Mouse (Mus musculus) cerebellum, adult 2 months (tissue): Measurements from ENCODE around the gene Setd1a. TPM values are rescaled to one million over a fixed set of nuclear protein-coding genes. Genes with fewer than 3 reads are reported as not detected.

Experiments
- DNase-seq, 2 experiments: peaks; one replicate each; pipeline ENCODE4 v3.0.0; 2021
- H3K27ac ChIP-seq: fragments of 200-500 bp; 2 replicates; pipeline ENCODE4 v1.5.1; 2012; ENCODE audit warnings: low read length, control low read depth, inconsistent platforms; ENCODE audit not compliant: insufficient read depth
- H3K27me3 ChIP-seq: fragments of 200-500 bp; 2 replicates; pipeline ENCODE4 v1.6.1; 2012; ENCODE audit warnings: inconsistent platforms, mild to moderate bottlenecking, low read length, moderate library complexity; ENCODE audit not compliant: control insufficient read depth, insufficient read depth
- H3K4me1 ChIP-seq: fragments of 200-500 bp; 2 replicates; pipeline ENCODE4 v1.6.1; 2011; ENCODE audit warnings: low read length; ENCODE audit not compliant: control insufficient read depth, insufficient read depth
- H3K4me3 ChIP-seq: fragments of 200-500 bp; replicated peaks from 2 replicates; pipeline ENCODE3; 2011; ENCODE audit warnings: mild to moderate bottlenecking, low read depth, low read length, control low read depth; ENCODE audit not compliant: insufficient read depth
- CTCF ChIP-seq: fragments of 200-500 bp; IDR thresholded peaks from 2 replicates; pipeline ENCODE4 v1.5.1; 2011; ENCODE audit warnings: low read depth, mild to moderate bottlenecking, control low read depth, low read length, moderate library complexity, borderline replicate concordance; ENCODE audit not compliant: insufficient read depth
- POLR2A ChIP-seq: fragments of 200-500 bp; IDR thresholded peaks from 2 replicates; pipeline ENCODE4 v1.6.1; 2011; ENCODE audit warnings: low read length, control low read depth, borderline replicate concordance; ENCODE audit not compliant: insufficient read depth
- WGBS: fragments of 180-500 bp; shearing (Covaris S2); methylation state at CpG from one replicate; pipeline ENCODE4 v1.1.7; 2018; 5-methylcytosine and 5-hydroxymethylcytosine counted together
- polyA plus RNA-seq: library from polyadenylated mRNA; depleted of rRNA; stranded (reverse); fragments of >200 nt; gene quantifications from 2 replicates; pipeline ENCODE4 v1.2.3, GENCODE M21; 2012

Setd1a gene
- polyA plus RNA-seq, 1 experiment = 23.1 TPM

GRCm38 (mm10) chr7:127810650-127811049, 34.2 kb downstream of the Setd1a start:
- TF ChIP-seq POLR2A (no peak), CTCF (no peak)
- no peaks in the 10 kb centered on the region for H3K27me3 ChIP-seq
- DNase-seq = no peak
- WGBS = 72% methylated on average over 10 of the region's 10 CpGs
- peaks cover 34% of the 10 kb centered on the region for H3K4me1 ChIP-seq
- no peak overlapping the region for H3K4me3 ChIP-seq
- no peak overlapping the region for H3K27ac ChIP-seq

GRCm38 (mm10) chr7:127811240-127811639, 34.8 kb downstream of the Setd1a start:
- Histone ChIP-seq H3K27ac (no peak overlapping the region), H3K4me3 (no peak overlapping the region), H3K27me3 (no peaks in the 10 kb centered on the region), H3K4me1 (peaks cover 39% of the 10 kb centered on the region)
- no peak for DNase-seq
- TF ChIP-seq CTCF (no peak), POLR2A (no peak)
- 41% methylated on average over 4 of the region's 4 CpGs for WGBS

DNA sequence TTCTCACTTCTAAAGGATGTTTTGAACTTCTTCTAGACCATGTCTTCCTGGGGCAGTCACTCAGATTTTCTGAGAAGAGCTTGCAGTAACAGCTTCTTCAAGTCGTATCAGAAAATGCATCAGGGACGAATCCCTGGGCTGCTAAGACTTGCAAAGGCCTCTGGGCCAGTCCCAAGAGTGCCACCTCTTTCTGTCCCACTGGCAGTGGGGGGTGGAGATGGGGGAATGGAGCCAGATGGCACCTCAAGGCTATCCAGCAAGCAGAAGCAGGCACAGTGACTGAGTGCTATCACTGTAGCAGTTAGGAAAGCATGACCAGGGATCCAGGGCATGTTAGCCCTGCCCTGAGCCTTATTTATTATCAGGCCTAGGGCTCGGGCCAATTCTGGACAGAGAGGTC, 35.8 kb downstream of the Setd1a start:
- peak overlapping the region; percentile 34; the same call in 1 of the 2 replicates for H3K27ac ChIP-seq
- H3K4me1 ChIP-seq = peaks cover 44% of the 10 kb centered on the region
- no peaks in the 10 kb centered on the region for H3K27me3 ChIP-seq
- TF ChIP-seq CTCF = no peak
- no peak for TF ChIP-seq POLR2A
- no peak overlapping the region for H3K4me3 ChIP-seq
- DNase-seq = peak; percentile 62 to 69
- WGBS = 25% methylated on average over 3 of the region's 3 CpGs

- no peak for TF ChIP-seq POLR2A
- TF ChIP-seq CTCF = no peak
- peaks cover 52% of the 10 kb centered on the region for H3K4me1 ChIP-seq
- no peaks in the 10 kb centered on the region for H3K27me3 ChIP-seq
- peak overlapping the region; percentile 90 for H3K27ac ChIP-seq
- no peak overlapping the region for H3K4me3 ChIP-seq
- WGBS = 12% methylated on average over 4 of the region's 4 CpGs
- DNase-seq = no peak
Measured at GRCm38 (mm10) chr7:127813821-127814220, 37.4 kb downstream of the Setd1a start.

- TF ChIP-seq CTCF = no peak
- TF ChIP-seq POLR2A = peak; percentile 37; the same call in 1 of the 2 replicates
- Histone ChIP-seq H3K4me1 (peaks cover 54% of the 10 kb centered on the region), H3K27me3 (no peaks in the 10 kb centered on the region), H3K4me3 (peak overlapping the region; percentile 1), H3K27ac (peak overlapping the region; percentile 90)
- 12% methylated on average over 19 of the region's 19 CpGs for WGBS
- DNase-seq = peak; percentile 98 to 99
Measured at GRCm38 (mm10) chr7:127814241-127814921, 37.9 kb downstream of the Setd1a start.

GRCm38 (mm10) chr7:127815116-127815665, 38.7 kb downstream of the Setd1a start:
- Histone ChIP-seq H3K27me3 (no peaks in the 10 kb centered on the region), H3K27ac (peak overlapping the region; percentile 90), H3K4me3 (no peak overlapping the region), H3K4me1 (peaks cover 58% of the 10 kb centered on the region)
- TF ChIP-seq CTCF (no peak), POLR2A (no peak)
- WGBS = 60% methylated on average over 15 of the region's 15 CpGs
- DNase-seq = no peak

GRCm38 (mm10) chr7:127815954-127816821, 39.7 kb downstream of the Setd1a start:
- H3K4me1 ChIP-seq = peaks cover 56% of the 10 kb centered on the region
- peak overlapping the region; percentile 1 for H3K4me3 ChIP-seq
- peak; percentile 68 to 71 for DNase-seq
- peak overlapping the region; percentile 90 for H3K27ac ChIP-seq
- H3K27me3 ChIP-seq = no peaks in the 10 kb centered on the region
- TF ChIP-seq POLR2A (no peak), CTCF (peak; percentile 64; the same call in 1 of the 2 replicates)
- WGBS = 9% methylated on average over 15 of the region's 15 CpGs
